Mouse (Mus musculus): Measurements from ENCODE around the gene P2ry12. TPM values are rescaled to one million over a fixed set of nuclear protein-coding genes. Genes with fewer than 3 reads are reported as not detected.

P2ry12 gene
- polyA plus RNA-seq (2015; fragmentation: Nextera tagmentation; extraction: Ambion mirVana) = 5.9 and 7.7 TPM in 2 replicates

GRCm38 (mm10) chr3:59262704-59263103 is at the start of gene P2ry12:
TSS of gene P2ry12 (minus strand) at chr3:59262871.

GRCm38 (mm10) chr3:59210727-59211126 is 51.9 kb downstream of the P2ry12 start, which contains the start of gene P2ry13:
TSS of gene P2ry13 (minus strand) at chr3:59210882.

GRCm38 (mm10) chr3:59194938-59195337 is 67.7 kb downstream of the P2ry12 start, which contains the start of gene Gpr87:
TSS of gene Gpr87 (minus strand) at chr3:59195104.

Other genes with a start within 250 kb of the P2ry12 start
- 0.24 and 0.92 TPM in 2 replicates for gene Gpr171, start 161.1 kb downstream of the P2ry12 start, polyA plus RNA-seq (2015; fragmentation: Nextera tagmentation; extraction: Ambion mirVana)
- gene P2ry14, start 109.3 kb downstream of the P2ry12 start, polyA plus RNA-seq (2015; fragmentation: Nextera tagmentation; extraction: Ambion mirVana) = 5.2 and 10.4 TPM in 2 replicates
- 0.17 TPM in 1 of 2 replicates, not detected in the other for gene Gpr87, start 67.8 kb downstream of the P2ry12 start, polyA plus RNA-seq (2015; fragmentation: Nextera tagmentation; extraction: Ambion mirVana)
- 1.4 and 2.4 TPM in 2 replicates for gene P2ry13, start 52.0 kb downstream of the P2ry12 start, polyA plus RNA-seq (2015; fragmentation: Nextera tagmentation; extraction: Ambion mirVana)
- 1.7 and 1.9 TPM in 2 replicates for gene Igsf10, start 81.5 kb upstream of the P2ry12 start, polyA plus RNA-seq (2015; fragmentation: Nextera tagmentation; extraction: Ambion mirVana)